Mouse (Mus musculus) kidney, postnatal 14 days (tissue): ENCODE results near the gene Tsfm.

Source experiments
- DNase-seq: peaks from one replicate; pipeline ENCODE4 v3.0.0; 2022; ENCODE audit warnings: mixed read lengths

The Tsfm gene

DNA sequence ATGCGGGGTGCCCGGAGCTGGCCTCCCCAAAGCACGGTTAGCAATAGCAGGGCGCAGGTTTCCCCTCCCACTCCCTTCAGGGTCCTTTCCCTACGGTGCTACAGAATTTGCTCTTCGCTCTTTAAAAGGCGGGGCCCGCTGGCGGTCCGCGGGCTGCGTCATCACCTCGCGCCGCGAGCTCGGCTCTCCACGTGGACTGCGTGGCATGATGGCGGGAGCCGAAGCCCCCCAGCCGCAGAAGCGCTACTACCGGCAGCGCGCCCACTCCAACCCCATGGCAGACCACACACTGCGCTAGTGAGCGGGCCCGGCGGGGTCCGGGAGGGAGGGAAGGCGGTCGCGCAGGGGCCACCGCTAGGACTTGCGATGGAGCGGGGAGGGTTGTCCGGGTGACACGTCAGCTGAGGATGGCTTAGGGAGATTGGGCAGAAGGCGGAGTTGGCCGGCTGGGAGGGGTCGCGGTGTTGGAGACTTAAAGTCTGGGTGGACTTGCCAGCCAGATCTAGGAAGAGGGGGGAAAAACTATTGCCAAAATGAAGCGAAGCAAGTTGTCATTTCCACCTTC lies 11.2 kb upstream of the Tsfm start:
- peak; percentile 93 for DNase-seq

DNA sequence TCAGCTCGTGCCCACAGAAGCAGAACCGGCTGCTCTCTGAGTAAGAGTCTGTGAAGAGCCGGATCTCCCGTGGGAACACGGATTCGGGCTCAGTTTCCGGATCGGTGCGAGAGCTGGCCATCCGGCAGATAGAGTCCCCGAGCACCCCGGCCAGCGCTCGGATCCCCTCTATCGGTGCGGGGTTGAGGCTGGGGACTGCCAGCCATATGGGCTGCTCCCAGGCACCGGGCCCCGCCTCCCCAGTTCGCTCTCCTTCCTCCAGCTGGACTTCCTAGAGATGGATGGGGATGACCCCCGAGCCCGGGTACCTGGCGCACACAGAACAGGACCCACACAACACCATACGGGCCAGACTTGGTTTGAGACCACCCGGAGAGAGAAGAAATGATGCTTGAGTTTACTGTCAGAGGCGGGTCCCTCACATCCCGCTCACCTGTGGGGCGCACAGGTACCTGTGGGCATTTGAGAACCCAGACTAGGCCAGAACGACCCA lies 10.7 kb upstream of the Tsfm start, which contains the start of the genes Mettl1 and Eef1akmt3:
TSS of gene Mettl1 (plus strand) at position 141 of the 493 bp plus-strand sequence.
TSS of gene Eef1akmt3 (minus strand) at position 240 of the 493 bp plus-strand sequence.
- peak; percentile 61 for DNase-seq

DNA sequence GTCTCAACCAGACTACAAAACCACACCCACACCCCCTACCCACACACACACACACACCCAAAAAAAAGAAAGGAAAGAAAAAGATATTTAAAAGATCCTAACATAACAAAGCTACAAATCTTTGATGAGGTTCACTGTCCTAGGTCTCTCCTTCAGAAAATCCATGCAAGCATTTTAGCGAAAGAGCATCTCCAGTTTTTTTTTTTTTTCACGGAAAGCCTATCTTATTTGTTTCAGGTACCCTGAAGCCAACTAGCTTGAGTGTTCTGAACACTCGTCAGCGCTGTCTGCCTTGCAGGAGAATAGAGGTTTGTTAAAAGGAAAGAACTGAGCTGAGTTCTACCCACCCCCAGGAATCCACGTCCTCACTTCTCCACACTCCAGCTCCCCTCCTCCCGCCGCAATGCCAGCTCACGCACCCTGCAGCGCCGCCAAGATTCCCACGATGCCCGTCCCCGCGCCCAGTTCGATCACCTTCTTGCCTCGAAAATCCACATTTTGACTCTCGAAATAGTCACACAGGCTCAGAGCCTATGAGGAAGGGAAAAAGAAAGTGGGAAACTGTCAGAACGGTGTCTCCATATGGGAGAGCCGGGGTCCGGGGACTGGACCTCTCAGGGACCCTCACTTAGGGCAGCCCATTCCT lies 10.1 kb upstream of the Tsfm start:
- peak; percentile 46 for DNase-seq

DNA sequence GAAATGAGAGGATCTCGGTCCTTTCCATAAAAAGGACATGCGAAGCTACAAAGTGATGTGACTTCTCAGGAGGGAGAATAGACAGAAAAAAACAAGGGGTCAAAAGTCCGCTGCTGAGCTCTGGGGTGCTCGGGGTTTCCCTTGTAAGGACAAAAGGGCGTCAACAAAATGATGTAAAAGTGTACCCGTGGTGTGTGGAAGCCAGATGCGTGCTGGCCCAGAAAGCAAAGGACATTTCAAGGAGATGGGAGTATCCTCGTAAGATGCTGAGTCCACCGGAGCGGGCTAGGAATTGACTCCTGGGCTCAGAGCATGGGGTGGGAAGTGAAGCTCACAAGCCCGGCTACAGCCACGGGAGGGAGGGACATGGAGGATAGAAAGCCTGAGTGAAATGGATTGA lies 7.0 kb upstream of the Tsfm start:
- DNase-seq: peak; percentile 52

DNA sequence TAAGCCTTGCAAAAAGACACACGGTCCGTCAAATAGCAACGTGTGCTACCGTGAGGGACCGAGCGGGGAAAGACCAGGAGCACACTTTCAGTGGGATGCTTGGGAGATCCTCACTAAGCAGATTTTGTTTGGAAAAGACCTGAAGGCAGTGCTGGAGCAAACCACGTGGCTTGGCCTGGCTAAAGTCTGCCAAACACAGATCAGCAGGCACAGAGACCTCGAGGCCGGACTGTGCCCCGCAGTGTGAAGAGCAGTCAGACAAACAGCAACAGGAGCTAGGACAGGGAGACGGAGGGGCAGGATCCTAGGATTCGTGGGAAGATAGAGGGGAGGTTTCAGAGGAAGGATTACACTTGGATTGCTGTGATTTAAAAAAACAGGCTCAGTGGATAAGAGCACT lies 5.6 kb upstream of the Tsfm start:
- DNase-seq: peak; percentile 80

DNA sequence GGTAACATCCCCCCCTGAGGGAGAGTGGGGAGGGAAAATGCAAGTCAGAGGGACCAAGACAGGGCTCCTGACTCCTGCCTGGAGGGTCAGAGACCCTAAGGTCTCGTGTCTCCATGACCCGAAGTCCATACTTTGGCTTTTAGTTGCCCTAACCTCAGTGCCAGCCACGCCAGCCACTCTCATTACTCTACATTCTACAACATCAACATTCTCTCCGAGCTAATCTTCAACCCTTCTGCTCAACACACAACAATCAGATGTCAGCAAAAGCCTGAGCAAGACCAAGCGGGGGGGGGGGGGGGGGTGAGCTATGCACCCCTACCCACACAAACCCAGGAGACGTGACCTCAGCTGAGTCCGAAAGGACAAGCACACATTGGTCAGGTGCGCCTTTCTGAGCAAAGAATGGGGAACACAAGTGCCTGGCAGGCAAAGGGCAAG lies 2.7 kb upstream of the Tsfm start:
- DNase-seq: peak; percentile 74

DNA sequence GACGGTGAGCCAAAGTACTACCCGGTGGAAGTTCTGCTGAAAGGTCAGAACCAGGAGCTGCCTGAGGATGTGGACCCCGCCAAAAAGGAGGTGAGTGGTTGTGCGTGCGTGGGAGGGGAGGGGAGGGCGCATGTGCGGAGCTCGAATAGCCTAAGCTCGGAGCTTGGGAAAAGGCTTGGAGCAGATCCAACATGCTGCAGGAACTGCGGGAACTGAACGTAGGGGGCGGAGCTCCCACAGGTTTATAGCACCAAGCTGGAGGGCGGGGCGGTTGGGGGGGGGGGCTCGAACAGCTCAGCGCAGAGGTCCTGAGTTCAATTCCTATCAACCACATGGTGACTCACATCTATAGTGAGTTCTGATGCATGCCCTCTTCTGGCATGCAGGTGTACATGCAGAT lies 12.2 kb downstream of the Tsfm start:
- DNase-seq: no peak

DNA sequence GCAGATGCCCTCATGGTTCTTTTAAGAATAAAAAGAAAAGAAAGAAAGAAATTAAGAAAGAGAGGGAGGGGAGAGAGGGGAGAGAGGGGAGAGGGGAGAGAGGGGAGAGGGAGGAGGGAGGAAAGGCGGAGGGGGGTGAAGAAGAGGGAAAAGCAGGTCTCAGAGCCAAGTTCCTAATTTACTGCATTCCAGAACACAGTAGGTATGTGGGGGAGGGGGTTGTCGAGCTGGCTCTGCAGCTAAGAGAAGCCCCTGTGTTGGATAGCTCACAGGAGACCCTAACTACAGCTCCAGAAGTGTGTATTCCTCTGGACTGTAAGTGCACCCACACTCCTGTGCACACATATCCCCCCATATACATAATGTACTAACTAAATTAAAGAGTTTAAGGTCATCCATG lies 13.6 kb downstream of the Tsfm start:
- no peak for DNase-seq

DNA sequence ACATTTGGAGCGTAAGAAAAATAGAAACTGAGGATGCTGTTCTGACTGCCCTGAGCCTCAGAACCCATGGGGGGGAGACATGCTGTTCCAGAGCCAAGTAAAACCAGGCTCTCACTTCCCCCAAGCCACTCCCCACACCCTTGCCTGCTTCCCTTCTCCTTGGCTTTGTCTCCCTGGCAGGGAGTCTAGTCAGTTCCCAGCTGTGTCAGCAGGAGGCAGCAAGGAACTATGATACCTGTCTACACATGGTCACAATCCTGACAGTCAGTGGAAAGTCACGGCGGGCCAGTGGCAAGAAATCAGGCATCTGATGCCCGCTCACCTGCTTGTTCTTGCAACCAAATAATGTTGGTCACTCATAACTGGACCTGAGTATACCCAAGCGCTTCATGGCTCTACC lies 14.2 kb downstream of the Tsfm start:
- DNase-seq: peak; percentile 64

DNA sequence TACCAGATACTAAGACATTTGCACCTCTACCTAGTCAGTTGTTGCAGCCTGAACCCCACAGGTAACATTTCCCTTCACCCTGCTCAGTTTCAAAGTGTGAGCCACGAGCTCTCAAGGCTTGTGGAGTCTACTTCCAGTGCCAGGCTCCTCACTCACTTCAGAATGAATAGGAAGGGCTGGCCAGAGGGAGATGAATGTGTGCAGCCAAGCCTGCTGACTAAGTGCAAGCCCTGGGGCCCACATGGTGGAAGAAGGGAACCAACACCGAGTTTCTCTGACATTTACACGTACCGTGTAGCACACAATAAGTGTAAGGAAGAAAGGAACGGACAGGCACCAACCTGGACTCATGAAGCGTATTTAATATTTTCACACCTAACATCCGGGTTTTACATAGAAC lies 26.8 kb downstream of the Tsfm start:
- DNase-seq: no peak

DNA sequence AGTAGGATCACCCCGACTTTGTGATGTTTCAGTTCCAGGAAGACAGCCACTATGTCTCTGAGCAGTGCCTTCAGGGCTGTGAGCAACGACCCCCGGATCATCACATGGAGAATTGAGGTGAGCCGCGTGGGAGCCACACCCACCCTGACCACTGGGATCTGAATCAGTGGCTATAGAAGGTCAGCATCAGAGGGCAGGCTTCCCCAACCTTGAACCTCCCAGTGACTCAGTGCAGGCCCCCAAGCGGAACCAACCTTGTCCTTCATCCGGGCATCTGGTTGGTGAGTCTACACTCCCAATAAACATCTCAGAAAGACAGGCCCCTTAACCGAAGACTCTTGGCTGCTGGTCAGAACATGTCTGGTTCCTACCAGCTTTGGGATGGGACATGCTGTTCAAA lies 27.3 kb downstream of the Tsfm start:
- no peak for DNase-seq

DNA sequence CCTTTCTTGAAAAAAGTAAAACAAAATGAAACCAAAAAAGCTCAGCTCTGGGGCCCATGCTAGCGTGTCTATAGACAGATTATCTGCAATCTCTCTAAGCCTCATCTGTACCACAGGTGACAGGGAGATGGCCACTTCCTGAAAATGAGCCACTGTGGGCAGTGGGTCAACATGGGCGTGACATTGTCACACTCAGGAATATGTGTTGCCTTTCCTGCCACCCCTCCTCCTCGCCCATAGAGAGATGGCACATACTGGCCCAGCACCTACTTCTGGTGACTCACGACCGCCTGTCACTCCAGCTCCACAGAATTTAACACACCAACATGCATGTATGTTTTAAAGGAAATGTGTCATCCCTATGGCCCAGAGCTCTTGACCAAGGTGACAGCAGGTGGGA lies 27.9 kb downstream of the Tsfm start:
- DNase-seq: no peak

DNA sequence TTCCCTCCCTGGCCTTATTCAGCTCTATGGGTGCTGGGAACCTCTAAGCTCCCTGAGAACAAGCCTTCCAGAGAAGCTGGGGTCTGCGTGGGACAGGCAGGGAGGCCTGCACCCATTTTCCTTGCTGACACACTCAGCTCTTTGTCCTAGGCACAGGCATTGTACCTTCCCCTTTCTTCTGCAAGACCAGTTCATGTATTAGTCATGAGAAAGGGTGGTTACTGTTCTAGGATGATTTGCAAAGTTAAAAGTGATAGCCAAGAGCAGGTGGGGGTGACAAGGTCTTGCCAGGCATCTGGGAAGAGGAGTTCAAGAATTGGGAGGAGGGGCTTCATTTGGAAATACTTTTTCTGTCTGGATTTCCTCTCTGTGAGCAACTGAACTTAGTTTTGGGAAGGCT lies 28.6 kb downstream of the Tsfm start:
- no peak for DNase-seq

DNA sequence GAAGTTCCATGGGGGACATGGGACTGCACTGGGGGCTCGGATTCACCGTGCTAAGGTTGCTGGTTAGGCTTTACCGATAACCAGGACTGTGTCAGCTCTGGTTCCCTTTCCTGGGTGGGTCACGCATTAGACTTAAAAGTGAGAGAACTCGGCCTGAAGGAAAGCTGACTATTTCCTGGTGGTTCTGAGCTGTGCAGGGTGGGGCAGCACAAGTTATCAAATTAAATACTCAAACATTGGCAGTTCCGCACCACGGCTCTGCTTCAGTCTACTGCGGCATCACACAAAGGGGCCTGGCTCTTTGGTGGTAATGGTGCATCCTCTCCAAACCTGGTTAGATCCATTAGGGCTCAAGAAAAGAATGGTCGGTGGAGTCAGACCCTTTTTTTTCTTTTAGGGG lies 29.3 kb downstream of the Tsfm start:
- DNase-seq: no peak

DNA sequence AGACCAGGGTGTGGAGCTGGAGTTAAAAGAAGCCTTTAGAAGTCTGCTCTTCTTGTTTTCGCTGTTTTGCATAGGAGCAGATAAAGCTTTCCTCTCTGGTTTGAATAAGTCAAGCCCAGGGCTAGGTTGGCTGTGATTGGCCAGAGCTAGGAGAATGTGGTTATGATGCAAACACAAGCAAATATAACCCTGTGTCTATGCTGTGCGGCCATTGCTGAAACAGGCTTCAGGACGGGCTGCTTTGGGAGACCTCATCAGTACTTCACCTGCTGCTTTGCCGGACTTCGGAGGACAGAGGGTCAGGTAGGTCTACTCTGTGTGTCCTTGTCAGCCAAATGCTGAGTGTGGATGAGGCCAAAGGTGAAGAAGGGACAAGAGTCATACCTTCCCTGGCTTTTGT lies 30.1 kb downstream of the Tsfm start, which contains the start of gene Avil:
TSS of gene Avil (plus strand) at position 181 of the 400 bp plus-strand sequence.
- no peak for DNase-seq

DNA sequence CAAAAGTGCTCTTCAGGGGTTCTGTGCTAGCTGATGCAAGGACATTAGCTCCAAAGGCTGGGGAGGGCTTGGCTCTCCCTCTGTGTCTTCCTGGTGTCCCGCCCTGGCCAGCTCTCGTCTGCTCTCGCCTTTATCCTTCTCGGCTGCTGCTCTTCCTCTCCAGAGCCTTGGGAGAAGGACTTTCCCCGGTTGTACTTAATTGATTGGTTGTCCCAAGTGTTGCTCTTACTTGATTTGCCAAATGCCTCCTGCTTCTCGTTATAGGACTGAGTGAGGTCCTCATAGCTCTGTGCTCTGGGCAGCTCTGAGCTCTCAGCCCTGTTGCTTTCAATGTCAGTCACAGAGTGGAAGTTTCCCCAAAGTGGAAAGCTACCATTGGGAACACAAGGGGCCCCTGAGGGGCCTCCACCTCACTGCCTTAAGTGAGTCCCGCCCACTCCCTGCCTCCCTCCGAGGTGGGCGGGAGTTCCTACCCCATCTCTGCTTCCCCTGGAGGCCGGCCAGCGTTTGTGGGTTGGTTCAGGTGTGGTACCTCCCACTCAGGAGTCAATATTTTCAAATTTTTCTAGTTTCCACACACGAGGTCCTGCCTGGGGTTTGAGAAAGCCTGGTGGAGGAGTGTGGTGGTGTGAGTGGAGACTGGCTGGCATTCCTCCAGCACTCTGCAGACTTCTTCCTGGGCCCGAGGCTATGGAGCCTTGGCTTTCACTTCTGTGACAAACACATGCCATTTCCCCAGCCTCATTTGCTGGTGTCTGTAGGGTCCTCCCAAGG lies 33.1 kb downstream of the Tsfm start:
- DNase-seq: peak; percentile 37

DNA sequence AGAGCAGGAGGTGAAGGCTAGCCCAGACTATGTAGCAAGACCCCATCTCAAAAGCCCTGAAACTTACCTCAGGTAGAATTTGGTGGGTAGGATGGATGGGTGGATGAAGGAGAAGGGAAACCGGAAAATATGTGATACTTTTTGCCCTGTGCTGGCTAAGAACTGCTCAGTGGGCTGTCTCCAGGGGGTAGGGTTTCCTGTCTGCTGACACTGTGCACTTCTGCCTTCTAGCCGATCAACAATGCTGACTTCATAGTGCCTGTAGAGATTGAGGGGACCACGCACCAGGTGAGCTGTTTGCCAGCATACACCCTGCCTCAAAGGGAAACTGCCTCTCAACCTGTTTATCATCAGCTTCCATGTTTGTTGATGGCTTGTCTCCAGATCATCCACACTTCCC lies 37.0 kb downstream of the Tsfm start:
- DNase-seq: no peak

DNA sequence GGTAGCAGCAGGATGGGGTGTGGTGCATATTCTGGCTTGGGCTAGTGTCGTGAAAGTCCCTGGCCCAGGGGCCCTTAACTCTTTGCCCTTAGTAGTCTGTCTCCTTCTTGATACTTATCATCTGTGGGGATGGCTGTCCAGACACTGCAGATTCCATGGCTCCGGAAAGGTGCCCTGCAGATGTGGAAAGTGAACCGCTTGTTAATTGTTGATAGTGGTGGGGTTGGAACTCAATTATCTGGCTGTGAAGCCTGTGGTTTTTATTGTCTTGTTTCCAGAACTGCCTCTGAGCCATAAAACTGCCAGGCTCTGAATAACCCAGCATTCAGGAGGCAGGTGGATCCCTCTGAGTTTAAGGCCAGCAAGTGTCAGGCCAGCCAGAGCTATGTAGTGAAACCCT lies 39.0 kb downstream of the Tsfm start:
- no peak for DNase-seq

DNA sequence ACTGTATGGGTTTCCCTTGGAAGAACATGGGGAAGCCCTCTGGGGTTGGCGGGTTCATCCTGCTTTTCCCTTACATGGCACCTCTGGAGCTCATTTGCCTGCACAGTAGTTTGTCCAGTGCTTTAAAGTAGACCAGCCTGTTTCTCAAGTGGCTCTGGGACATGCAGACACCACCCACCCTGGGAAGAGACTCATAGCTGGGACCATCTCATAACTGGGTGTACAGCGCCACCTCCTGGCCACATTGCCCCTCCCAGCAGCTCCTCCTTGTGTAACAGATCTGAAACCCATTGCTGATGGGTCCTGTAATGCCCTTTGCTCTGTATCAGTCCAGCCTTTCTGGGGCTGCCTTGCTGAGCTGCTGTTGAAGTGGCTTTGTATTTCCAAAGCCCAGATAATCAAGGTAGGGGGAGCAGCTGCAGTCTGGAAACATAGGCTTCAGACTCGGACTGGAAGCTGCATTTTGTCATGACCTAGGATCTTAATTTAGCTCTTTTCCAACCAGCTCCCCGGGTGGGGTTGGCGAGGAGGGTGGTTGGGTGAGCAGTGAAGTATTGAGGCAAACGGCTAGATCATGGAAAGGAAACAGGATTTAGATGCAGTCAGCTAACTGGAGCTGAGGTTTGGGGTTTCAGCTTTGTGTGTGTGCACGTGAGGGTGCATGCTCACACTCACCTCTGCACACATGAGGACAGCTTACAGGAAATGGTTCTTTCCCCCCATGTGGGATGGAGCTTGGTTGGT lies 40.2 kb downstream of the Tsfm start:
- peak; percentile 89 for DNase-seq

DNA sequence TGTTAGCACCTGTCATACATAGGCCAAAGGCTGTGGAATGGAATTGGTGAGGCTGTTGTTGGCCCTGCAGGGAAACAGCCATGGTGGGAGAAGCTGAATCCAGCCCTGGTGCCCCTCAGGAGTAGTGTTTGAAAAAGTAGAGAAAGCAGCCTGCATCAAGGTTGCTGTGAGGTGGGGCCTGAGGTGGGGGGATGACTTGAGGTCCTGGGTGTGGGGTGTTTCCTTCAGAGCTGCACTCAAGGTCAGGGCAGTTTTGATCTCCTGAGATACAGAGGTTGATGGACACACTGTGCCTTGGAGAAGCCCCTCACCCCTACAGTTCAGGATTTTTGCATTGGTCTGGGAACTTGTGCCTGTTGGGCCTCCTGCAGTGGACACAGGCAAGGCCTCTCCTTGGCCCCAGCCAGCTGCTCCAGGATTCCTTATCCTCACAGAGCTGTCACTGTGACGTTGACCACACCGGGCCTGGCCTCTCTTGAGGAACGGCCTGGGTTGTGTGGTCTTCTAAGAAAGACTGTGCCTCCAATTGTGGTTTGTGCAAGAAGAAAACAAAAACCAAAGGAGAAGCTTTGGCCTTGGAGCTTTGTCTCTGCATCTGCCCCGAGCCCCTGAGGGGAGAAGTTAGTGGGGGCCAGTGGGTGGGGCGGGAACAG lies 42.0 kb downstream of the Tsfm start:
- no peak for DNase-seq

DNA sequence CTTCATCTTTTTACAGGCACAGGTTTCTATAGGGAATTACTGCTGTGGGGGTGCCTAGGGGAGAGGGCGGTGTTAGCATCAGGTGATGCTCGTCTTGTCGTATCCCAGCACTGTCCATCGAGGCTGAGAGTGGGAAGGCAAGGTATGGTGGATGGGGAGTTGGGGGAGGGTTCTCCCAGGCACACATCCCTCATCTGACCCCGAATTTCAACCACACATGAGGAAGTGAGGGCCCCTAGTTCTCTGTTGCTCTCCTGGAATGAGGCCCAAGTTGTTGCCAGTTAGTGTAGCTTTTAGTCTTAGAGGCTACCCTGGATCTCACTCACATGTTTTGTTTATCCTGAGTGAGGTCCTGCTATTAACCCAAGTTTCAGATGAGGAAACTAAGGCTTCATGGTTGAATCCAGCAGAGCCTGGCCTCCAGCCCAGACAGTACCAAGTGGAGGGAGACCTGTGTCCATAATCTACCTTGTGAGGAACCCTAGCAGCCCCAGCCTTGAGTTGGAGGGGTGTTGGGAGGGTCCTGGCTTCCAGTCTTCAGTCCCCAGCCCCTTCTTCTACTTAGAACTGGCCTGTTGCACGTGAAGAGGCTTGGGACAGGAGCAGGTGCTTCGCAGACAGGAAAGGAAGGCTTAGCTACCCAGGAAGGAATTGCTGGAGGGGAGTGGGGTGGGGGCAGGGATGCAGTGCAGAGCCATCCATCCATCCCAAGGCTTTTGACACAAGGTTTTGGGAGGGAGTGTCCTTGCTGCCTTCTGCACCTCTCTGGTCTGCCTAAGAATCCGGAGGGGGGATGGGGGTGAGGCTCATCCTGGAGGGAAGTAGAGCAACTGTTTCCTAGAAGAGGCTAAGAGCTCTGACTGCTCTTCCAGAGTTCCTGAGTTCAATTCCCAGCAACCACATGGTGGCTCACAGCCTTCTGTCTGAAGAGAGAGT lies 43.2 kb downstream of the Tsfm start:
- DNase-seq: no peak
